Mouse (Mus musculus) C2C12 (cell line): Measurements from ENCODE around the gene Adam22. TPM values are rescaled to one million over a fixed set of nuclear protein-coding genes. Genes with fewer than 3 reads are reported as not detected.

Experiments
- H3K27me3 ChIP-seq: one replicate; pipeline ENCODE4 v1.6.1; 2011; ENCODE audit not compliant: control insufficient read depth, insufficient read depth, insufficient read length
- H3K36me3 ChIP-seq: one replicate; pipeline ENCODE4 v1.6.1; 2011; ENCODE audit not compliant: control insufficient read depth, insufficient read depth
- H3K4me3 ChIP-seq: one replicate; pipeline ENCODE4 v1.5.1; 2011; ENCODE audit warnings: mild to moderate bottlenecking, control low read depth; ENCODE audit not compliant: poor library complexity, insufficient read depth, severe bottlenecking
- H3K79me2 ChIP-seq: one replicate; pipeline ENCODE4 v1.6.1; 2011; ENCODE audit not compliant: control insufficient read depth, insufficient read depth
- H3K79me3 ChIP-seq: one replicate; pipeline ENCODE4 v1.6.1; 2011; ENCODE audit warnings: low read depth, control low read depth
- H3ac ChIP-seq: one replicate; pipeline ENCODE3; 2011; ENCODE audit warnings: low read depth; ENCODE audit not compliant: control insufficient read depth, insufficient read length
- CEBPB ChIP-seq: IDR thresholded peaks from one replicate; pipeline ENCODE4 v1.6.1; 2011; ENCODE audit warnings: low read depth, mild to moderate bottlenecking, control low read depth, moderate library complexity
- CTCF ChIP-seq: IDR thresholded peaks from one replicate; pipeline ENCODE4 v1.5.1; 2011; ENCODE audit not compliant: control insufficient read depth, insufficient read depth, insufficient read length
- FOSL1 ChIP-seq: IDR thresholded peaks from one replicate; pipeline ENCODE4 v1.8.0; 2011; ENCODE audit warnings: mild to moderate bottlenecking, low read length; ENCODE audit not compliant: poor library complexity, insufficient read depth, severe bottlenecking
- MAX ChIP-seq: IDR thresholded peaks from one replicate; pipeline ENCODE4 v1.6.1; 2011; ENCODE audit warnings: mild to moderate bottlenecking, control low read depth
- MYOD1 ChIP-seq: IDR thresholded peaks from one replicate; pipeline ENCODE4 v1.6.1; 2011; ENCODE audit warnings: low read depth; ENCODE audit not compliant: control insufficient read depth, insufficient read length
- MYOG ChIP-seq: IDR thresholded peaks from one replicate; pipeline ENCODE4 v1.6.1; 2011; ENCODE audit not compliant: control insufficient read depth, insufficient read length; ENCODE audit errors: extremely low read depth
- USF1 ChIP-seq: IDR thresholded peaks from one replicate; pipeline ENCODE4 v1.6.1; 2011; ENCODE audit warnings: low read depth, mild to moderate bottlenecking, control low read depth, moderate library complexity
- polyA plus RNA-seq: library from polyadenylated mRNA; unstranded; fragments of >200 nt; fragmentation: generic; extraction: Trizol; gene quantifications from one replicate; pipeline ENCODE4 v1.2.1, GENCODE M21; 2012; ENCODE audit warnings: missing spikeins

Adam22 gene
- polyA plus RNA-seq, 1 experiment: 0.07 TPM

- Histone ChIP-seq H3K79me3 (no peaks in the 10 kb centered on the region), H3ac (no peak overlapping the region), H3K4me3 (no peak overlapping the region), H3K36me3 (no peaks in the 10 kb centered on the region), H3K79me2 (no peaks in the 10 kb centered on the region), H3K27me3 (no peaks in the 10 kb centered on the region)
- TF ChIP-seq MAX (no peak), CTCF (no peak), MYOG (no peak), MYOD1 (no peak), CEBPB (no peak), FOSL1 (no peak), USF1 (no peak)
Measured at GRCm38 (mm10) chr5:8374297-8374906, 6.4 kb upstream of the Adam22 start.

GRCm38 (mm10) chr5:8373415-8373814, 5.5 kb upstream of the Adam22 start:
- H3K27me3 ChIP-seq: no peaks in the 10 kb centered on the region
- no peaks in the 10 kb centered on the region for H3K79me3 ChIP-seq
- TF ChIP-seq MYOD1 (no peak), CTCF (no peak), USF1 (no peak), MAX (no peak), MYOG (no peak), CEBPB (no peak), FOSL1 (no peak)

GRCm38 (mm10) chr5:8368781-8369180, 821 bp upstream of the Adam22 start:
- Histone ChIP-seq H3K36me3 (no peaks in the 10 kb centered on the region), H3K4me3 (no peak overlapping the region), H3K79me3 (no peaks in the 10 kb centered on the region), H3K27me3 (peaks cover 11% of the 10 kb centered on the region), H3ac (no peak overlapping the region), H3K79me2 (no peaks in the 10 kb centered on the region)
- TF ChIP-seq CEBPB (no peak), FOSL1 (no peak), MAX (no peak), MYOD1 (no peak)

More at GRCm38 (mm10) chr5:8373415-8373814, 5.5 kb upstream of the Adam22 start:
- no peak overlapping the region for H3ac ChIP-seq
- no peak overlapping the region for H3K4me3 ChIP-seq
- H3K79me2 ChIP-seq: no peaks in the 10 kb centered on the region
- no peaks in the 10 kb centered on the region for H3K36me3 ChIP-seq

- Histone ChIP-seq H3K79me3 (no peaks in the 10 kb centered on the region), H3K79me2 (no peaks in the 10 kb centered on the region), H3K4me3 (no peak overlapping the region), H3ac (no peak overlapping the region), H3K36me3 (no peaks in the 10 kb centered on the region), H3K27me3 (peaks cover 11% of the 10 kb centered on the region)
- TF ChIP-seq CEBPB (no peak), CTCF (no peak), MAX (no peak)
Measured at GRCm38 (mm10) chr5:8368328-8368692, 350 bp upstream of the Adam22 start.

- H3K4me3 ChIP-seq: no peak overlapping the region
- H3K36me3 ChIP-seq: no peaks in the 10 kb centered on the region
- no peak overlapping the region for H3ac ChIP-seq
- H3K79me2 ChIP-seq: no peaks in the 10 kb centered on the region
- no peaks in the 10 kb centered on the region for H3K79me3 ChIP-seq
- TF ChIP-seq USF1 (no peak), CEBPB (no peak), MYOD1 (no peak), CTCF (no peak), MYOG (no peak), FOSL1 (no peak), MAX (no peak)
- peaks cover 11% of the 10 kb centered on the region for H3K27me3 ChIP-seq
Measured at GRCm38 (mm10) chr5:8366771-8367613, 968 bp downstream of the Adam22 start.

- Histone ChIP-seq H3K79me3 (no peaks in the 10 kb centered on the region), H3ac (no peak overlapping the region), H3K36me3 (no peaks in the 10 kb centered on the region), H3K27me3 (peaks cover 5% of the 10 kb centered on the region), H3K4me3 (no peak overlapping the region), H3K79me2 (no peaks in the 10 kb centered on the region)
- TF ChIP-seq MAX (no peak), CTCF (no peak), FOSL1 (no peak), MYOD1 (no peak), USF1 (no peak), MYOG (no peak), CEBPB (no peak)
Measured at GRCm38 (mm10) chr5:8362361-8362760, 5.6 kb downstream of the Adam22 start.
